Mouse (Mus musculus): ENCODE data around the gene Gabrb1. TPM values are rescaled to one million over a fixed set of nuclear protein-coding genes. Genes with fewer than 3 reads are reported as not detected.

Gabrb1 gene
- 0.45 TPM for polyA plus RNA-seq (2014; fragmentation: Illumina TruSeq; extraction: RNeasy Lipid Tissue Mini Kit (QIAGEN cat#74804); ENCODE audit: low read depth, low replicate concordance)

GRCm38 (mm10) chr5:71657482-71658114 is at the start of gene Gabrb1:
Gabrb1 (plus strand) TSS chr5:71658113.

GRCm38 (mm10) chr5:71658115-71658497 is 193 bp downstream of the Gabrb1 start, which contains the start of gene Gabra4:
Gabra4 (minus strand) TSS chr5:71658308.

GRCm38 (mm10) chr5:72167594-72168284 is 509.8 kb downstream of the Gabrb1 start, which contains the start of gene Commd8:
Commd8 (minus strand) TSS chr5:72168189.

Other genes starting within 250 kb of the Gabrb1 start
- gene Cox7b2, start 109.9 kb upstream of the Gabrb1 start, polyA plus RNA-seq (2014; fragmentation: Illumina TruSeq; extraction: RNeasy Lipid Tissue Mini Kit (QIAGEN cat#74804); ENCODE audit: low read depth, low replicate concordance) = 1,263 TPM
- gene Gabra4, start 195 bp downstream of the Gabrb1 start, polyA plus RNA-seq (2014; fragmentation: Illumina TruSeq; extraction: RNeasy Lipid Tissue Mini Kit (QIAGEN cat#74804); ENCODE audit: low read depth, low replicate concordance) = 1.0 TPM